Mouse (Mus musculus): ENCODE data around the gene Mpv17l2.
A peak's percentile ranks its signal among the peaks of the same experiment; 100 is the strongest.

Gene Mpv17l2

GRCm38 (mm10) chr8:70760775-70761406, at the start of gene Mpv17l2:
Mpv17l2 (minus strand) TSS chr8:70760946.
- peak; percentile 98 for DNase-seq (ENCODE audit: low read depth)

DNA sequence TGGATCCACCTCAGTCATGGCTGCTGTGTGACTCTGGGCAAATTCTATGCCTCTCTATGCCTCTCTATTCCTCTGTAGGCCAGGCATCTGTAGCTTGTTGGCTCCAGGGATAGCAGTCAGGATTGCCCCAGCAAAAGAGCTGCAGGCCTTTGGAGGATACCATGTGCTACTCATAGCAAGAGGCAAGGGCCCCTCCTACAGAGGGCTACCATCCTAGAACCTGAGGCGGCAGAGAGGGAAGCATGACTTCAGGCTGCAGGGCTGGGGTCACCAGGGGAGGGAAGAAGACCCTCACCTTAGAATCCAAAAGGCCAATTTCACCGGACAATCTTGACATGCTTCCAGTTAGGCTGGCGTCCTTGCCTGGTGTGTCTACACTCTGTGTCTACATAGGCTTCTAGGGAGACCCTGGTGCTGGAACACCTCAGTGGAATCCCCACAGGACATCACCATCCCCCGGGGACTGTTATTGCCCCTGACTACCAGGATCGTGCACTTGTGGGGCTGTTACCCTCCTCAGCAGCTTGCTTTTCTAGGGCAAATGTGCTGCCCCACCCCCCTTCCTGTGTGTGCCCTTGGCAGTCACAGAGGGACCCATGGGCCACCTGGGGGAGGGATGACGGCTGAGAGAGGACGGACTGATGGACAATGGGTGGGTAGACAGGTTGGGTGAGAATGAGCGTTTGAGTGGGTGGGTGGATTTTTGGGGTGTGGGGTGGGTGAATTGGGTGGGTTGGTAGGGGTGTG, 48.4 kb upstream of the Mpv17l2 start:
- no peak for DNase-seq (ENCODE audit: low read depth)

GRCm38 (mm10) chr8:70808239-70808638, 47.5 kb upstream of the Mpv17l2 start, which contains the start of gene Il12rb1:
Il12rb1 (plus strand) TSS chr8:70808449.
- no peak for DNase-seq (ENCODE audit: low read depth)

DNA sequence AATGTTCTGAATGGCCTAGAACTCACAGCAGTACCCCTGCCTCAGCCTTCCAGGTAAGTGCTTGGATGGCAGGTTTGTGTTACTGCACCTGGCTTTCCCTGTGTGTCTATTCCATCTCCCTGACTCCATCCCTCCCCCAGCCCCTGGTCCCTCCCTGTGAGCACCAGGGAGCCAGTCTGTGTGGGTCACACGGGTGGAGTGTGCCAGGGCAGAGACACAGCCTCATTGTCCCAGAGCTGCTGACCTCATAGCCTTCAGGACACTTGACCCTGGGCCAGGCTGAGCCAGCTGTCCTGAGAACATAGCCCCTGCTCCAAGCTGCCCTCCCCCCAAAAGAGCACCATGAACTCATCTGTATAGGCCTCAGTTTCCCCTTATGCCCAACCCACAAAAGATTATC, 46.6 kb upstream of the Mpv17l2 start:
- DNase-seq (ENCODE audit: low read depth), result no peak

- no peak for DNase-seq (ENCODE audit: low read depth)
Measured at GRCm38 (mm10) chr8:70806541-70806940, 45.8 kb upstream of the Mpv17l2 start.

DNA sequence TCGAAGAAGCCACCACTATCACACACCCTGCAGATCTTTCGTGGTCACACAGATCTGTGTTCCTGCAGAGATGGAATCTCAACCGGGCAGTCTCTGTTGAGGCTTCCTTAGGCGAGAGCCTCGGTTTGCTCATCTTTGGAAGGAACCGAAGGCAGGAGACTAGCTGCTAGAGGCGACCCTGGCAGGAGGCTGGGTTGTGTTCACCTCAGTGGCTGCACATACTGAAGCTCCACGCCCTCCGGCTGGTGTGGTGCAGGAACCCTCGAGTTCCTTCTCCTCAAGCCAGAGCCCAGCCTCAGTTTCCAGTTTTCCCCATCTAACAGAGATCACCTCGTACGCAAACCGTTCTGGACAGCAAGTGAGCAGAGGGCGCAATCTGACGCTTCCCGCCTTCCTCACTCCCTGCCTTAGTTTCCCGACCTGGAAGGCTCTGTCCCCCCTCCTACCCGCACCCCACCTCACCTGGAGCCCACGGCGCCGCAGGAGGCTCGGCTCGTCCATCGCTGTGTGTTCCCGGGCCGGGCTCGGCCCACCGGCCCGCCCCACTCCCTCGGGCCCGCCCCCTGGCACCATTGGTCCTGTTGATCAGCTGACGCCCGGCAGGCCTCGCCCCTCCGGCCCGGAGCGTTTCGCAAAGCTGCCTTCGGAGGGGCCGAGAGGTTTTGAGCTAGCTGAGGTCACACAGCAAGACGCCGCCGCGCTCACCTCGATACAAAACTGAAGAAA, 43.9 kb upstream of the Mpv17l2 start, which contains the start of gene Mast3:
Gene Mast3 (minus strand): TSS at position 574 of the 726 bp plus-strand sequence.
- DNase-seq (ENCODE audit: low read depth), result peak; percentile 94

- DNase-seq (ENCODE audit: low read depth), result peak; percentile 24
Measured at GRCm38 (mm10) chr8:70803761-70804480, 43.2 kb upstream of the Mpv17l2 start.

DNA sequence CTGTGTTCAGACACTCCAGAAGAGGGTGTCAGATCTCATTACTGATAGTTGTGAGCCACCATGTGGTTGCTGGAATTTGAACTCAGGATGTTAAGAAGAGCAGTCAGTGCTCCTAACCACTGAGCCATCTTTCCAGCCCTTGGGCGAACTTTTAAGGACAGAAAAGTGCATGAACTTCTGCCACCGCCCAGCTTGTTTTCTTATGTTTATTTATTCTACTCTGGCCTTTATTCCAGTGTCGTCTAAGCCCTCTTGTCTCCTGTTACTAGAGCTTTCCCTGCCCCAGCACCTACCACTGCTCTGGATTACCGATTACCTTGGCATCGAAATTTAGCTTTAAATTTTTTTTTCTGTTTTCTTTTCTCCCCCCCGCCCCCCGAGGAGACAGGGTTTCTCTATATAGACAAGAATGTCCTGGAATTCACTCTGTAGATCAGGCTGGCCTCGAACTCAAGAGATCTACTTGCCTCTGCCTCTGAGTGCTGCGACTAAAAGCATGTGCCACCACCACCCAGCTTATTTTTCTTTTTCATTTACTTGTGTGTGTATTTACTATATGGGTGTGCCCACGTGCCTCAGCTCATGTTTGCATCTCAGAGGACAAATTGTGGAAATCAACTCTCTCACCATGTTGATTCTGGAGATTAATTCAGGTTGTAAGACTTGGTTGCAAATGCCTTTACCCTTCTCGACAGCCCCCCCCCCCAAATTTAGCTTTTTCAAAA, 42.2 kb upstream of the Mpv17l2 start:
- DNase-seq (ENCODE audit: low read depth), result no peak

DNA sequence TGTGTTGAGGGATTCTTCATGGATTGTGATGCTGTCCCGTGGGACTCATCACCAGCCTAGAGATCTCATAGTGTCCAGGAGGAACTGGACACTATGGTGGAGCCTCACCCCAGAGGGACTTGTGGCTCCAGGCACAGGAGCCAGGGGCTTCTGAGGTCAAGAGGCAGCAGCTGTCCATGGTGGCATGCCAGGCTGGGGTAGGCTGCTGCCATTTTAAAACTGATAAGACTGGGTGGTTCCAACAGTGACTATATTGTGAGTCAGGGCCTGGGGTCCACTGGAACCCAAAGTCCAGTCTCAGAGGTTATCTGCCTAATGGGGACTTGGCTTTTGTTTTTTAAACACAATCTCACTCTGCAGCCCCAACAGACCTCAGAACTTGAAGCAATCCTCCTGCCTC, 41.1 kb upstream of the Mpv17l2 start:
- DNase-seq (ENCODE audit: low read depth), result no peak

GRCm38 (mm10) chr8:70801156-70801555, 40.4 kb upstream of the Mpv17l2 start:
- DNase-seq (ENCODE audit: low read depth), result no peak

- DNase-seq (ENCODE audit: low read depth), result no peak
Measured at GRCm38 (mm10) chr8:70800648-70801047, 39.9 kb upstream of the Mpv17l2 start.

DNA sequence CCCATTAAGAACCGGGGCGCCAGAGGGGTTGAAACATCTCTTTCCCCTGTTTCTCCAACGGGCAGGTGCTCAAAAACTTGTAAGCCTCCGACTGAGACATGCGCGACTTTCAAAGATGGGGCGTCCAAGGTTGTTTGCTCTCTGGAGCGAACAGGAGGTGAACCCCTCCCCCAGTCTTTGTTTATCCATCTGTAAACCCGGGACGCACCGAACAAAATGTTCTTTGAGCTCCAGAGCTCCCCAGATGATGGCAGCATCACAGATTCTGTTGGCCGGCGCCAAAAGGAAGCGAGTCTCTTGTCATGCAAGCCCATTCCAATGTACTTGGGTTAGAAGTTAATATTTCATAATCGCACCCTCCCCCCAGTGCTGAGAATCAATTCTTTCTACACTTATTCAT, 37.5 kb upstream of the Mpv17l2 start:
- no peak for DNase-seq (ENCODE audit: low read depth)

- DNase-seq (ENCODE audit: low read depth), result peak; percentile 96
Measured at GRCm38 (mm10) chr8:70797081-70798070, 36.6 kb upstream of the Mpv17l2 start.

DNA sequence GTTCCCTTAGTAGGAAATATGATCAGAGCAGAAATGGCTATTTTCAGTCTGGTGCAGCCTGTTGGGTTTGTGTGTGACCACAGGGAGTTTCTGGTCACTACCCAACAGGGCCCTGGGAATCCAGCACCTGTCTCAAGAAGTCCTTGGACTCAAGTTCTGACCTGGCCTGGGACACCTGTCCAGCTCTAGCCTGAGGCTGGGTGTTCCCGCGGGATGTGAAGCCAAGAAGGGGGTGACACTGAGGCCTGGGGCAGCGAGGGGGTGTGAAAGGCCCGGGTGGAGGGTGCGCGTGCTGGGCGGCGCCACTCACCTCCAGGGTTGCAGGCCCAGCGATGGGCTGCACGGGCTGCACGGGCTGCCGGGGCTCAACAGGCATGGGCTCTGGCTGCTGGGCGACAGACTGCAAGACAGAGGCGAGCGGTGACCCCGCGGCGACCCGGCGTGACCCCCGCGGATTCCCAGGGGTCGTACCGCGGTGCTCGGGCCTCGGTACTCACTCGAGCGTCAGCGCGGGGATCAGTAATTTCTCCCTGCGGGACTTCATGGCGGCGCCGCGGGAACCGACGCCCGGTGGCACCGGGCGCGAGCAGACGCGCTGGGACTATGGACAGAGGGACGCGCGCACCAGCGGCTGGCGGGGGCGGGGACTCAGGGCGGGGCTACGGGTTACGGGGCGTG, 35.8 kb upstream of the Mpv17l2 start:
- peak; percentile 29 for DNase-seq (ENCODE audit: low read depth)

DNA sequence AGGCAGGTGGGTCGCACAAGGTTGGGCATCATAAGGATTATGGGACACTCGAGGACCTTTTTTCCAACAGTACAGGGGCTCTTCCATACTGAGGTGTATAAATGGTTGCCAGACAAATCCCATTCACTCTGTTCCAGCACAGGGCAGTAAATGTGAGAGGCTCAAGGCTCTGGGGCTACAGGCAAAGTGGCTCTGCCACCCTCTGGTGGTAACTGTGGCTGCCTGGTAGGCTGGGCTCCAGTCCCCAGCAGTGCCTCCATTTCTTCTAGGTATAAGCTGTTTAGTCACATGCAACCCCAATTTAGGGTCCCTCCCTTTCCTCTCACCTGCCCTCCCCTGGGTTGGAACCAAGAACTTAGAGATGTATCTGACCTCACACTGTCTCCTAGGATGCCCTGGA, 34.6 kb upstream of the Mpv17l2 start:
- DNase-seq (ENCODE audit: low read depth), result no peak

- no peak for DNase-seq (ENCODE audit: low read depth)
Measured at GRCm38 (mm10) chr8:70794215-70794614, 33.5 kb upstream of the Mpv17l2 start.

GRCm38 (mm10) chr8:70792700-70793099, 32.0 kb upstream of the Mpv17l2 start:
- no peak for DNase-seq (ENCODE audit: low read depth)

- DNase-seq (ENCODE audit: low read depth), result peak; percentile 99
Measured at GRCm38 (mm10) chr8:70791975-70792691, 31.4 kb upstream of the Mpv17l2 start.

DNA sequence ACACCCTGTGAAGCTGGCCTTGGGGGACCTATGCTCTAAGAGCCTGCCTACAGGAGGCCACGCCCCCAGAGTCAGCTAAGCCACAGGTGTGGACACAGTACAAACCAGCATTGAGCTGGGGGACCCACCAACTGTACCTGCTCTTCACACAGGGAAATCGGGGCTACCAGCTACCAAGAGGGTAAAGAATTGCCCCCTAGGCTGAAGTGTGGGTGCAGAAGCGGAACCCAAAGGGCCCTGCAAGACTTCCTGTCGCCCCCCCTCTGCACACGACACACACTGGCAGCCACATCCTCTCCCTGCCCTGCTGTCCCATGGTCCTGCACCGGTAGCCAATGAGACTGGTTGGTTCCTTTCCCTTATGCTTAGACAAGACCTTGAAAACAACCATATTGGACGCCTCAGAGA, 30.6 kb upstream of the Mpv17l2 start:
- DNase-seq (ENCODE audit: low read depth), result peak; percentile 31
